Mouse (Mus musculus): ENCODE data around the gene Dcn.

Dcn gene

GRCm38 (mm10) chr10:97564957-97565856, 85.8 kb downstream of the Dcn start, which contains the start of gene Lum:
Gene Lum, plus strand, starts transcription at chr10:97565128.
- no peak for DNase-seq

DNA sequence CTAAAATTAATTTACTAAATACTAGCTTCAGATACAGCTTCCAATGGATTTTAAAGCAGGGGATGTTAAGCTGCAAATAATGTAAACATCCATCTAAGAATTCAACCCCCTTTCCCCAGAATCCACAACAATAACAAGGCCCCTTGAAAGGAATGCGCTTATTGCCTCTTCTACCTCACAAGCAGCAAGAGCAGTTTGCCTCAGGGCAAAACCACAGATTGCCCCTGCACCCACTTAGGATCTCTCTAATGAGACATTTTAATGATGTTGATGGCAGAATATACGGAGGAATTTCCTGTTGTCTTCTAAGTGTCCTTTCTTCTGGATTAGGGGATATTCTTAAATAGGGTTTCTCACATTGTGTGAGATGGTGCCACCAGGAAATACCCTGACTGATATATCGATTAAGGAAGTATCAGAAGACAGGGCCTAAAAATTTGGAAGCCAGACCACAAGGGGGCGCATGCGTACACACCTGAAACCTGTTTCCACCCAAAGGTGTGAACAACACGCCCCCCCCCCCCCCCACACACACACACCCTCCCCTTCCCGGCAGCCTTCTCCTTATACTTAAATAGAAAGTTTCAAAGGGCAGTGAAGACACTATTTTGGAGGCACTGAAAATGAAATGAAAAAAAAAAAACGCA, 88.2 kb downstream of the Dcn start:
- DNase-seq = no peak

Data from kidney, adult 18-20 months (tissue).